Mouse (Mus musculus) olfactory bulb, adult 2 months (tissue): Measurements from ENCODE around the gene Slc4a3. TPM values are rescaled to one million over a fixed set of nuclear protein-coding genes. Genes with fewer than 3 reads are reported as not detected.
A peak's percentile ranks its signal among the peaks of the same experiment; 100 is the strongest.

Experiments
- H3K27ac ChIP-seq: fragments of 200-500 bp; 2 replicates; pipeline ENCODE4 v1.5.1; 2012; ENCODE audit warnings: low read depth, low read length; ENCODE audit not compliant: insufficient read depth
- H3K4me1 ChIP-seq: fragments of 200-500 bp; 2 replicates; pipeline ENCODE4 v1.6.1; 2012; ENCODE audit warnings: low read length; ENCODE audit not compliant: control insufficient read depth, insufficient read depth
- H3K4me3 ChIP-seq: fragments of 200-500 bp; 2 replicates; pipeline ENCODE4 v1.5.1; 2012; ENCODE audit warnings: mild to moderate bottlenecking, low read depth, low read length, moderate library complexity; ENCODE audit not compliant: insufficient read depth
- CTCF ChIP-seq: fragments of 200-500 bp; IDR thresholded peaks from 2 replicates; pipeline ENCODE4 v1.5.1; 2012; ENCODE audit warnings: low read depth, mild to moderate bottlenecking, low read length, moderate library complexity; ENCODE audit not compliant: insufficient read depth
- POLR2A ChIP-seq: fragments of 200-500 bp; IDR thresholded peaks from 2 replicates; pipeline ENCODE4 v1.6.1; 2012; ENCODE audit warnings: mild to moderate bottlenecking, low read depth, low read length, moderate library complexity; ENCODE audit not compliant: insufficient read depth
- WGBS: fragments of 180-500 bp; shearing (Covaris S2); methylation state at CpG from one replicate; pipeline ENCODE4 v1.1.7; 2018; 5-methylcytosine and 5-hydroxymethylcytosine counted together
- polyA plus RNA-seq: library from polyadenylated mRNA; stranded (reverse); fragments of >200 nt; gene quantifications from 2 replicates; pipeline ENCODE4 v1.2.4, GENCODE M21; 2012; ENCODE audit warnings: low replicate concordance; ENCODE audit not compliant: missing spikeins, insufficient read depth, insufficient read length

Gene Slc4a3
- polyA plus RNA-seq, 1 experiment, result not detected

DNA sequence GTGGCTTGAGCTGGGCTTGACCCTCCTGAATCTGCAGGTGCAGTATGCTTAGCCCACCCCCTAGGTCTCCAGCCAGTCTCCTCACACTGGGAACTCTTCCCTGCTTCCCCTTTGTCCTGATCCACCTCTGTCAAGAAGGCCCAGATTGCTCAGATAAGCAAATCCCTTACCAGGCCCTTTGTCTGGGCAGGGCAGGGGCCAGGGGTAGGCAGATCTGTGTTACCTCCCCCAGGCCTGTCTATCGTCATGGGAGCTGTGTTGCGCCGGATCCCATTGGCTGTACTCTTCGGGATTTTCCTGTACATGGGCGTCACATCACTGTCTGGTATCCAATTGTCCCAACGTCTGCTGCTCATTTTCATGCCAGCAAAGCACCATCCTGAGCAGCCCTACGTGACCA lies 11.0 kb downstream of the Slc4a3 start:
- WGBS, result 96% methylated on average over 7 of the region's 7 CpGs
- Histone ChIP-seq H3K4me1 (peaks cover 29% of the 10 kb centered on the region), H3K27ac (no peak overlapping the region), H3K4me3 (no peak overlapping the region)
- no peak for TF ChIP-seq POLR2A
- TF ChIP-seq CTCF, result no peak

DNA sequence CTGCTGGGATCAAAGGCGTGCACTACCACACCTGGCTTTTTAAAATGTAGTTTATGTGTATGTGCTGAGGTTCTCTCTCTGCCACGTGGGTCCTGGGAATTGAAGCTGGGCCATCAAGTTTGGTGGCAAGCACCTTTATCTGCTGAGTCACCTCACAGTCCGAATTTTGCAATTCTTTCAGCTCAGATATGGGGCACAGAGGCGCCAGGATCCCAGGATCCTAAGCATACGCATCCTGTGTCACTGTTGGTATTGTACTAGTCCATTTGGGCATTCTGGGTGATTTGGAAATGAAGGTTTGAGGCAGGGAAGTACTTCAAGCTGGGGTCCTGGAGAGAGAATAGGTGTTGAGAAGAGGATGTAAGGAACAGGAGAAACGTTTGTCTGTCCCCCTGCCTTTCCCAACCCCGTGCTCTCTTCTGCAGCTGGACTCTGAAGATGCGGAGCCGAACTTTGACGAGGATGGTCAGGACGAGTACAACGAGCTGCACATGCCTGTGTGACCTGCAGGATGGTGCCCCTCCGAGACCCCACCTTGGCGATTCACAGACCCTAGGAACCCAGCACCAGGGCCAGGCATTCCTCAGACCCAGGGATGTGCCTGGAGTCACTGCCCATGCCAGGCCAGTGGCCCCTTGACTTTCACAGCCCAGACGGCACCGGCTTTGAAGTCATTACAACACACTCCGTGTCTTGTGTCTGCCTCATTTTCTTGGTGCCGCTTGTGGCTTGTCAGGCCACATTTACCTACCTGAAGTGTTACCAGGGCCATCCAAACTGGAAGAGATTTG lies 12.5 kb downstream of the Slc4a3 start:
- H3K4me3 ChIP-seq, result no peak overlapping the region
- no peak for TF ChIP-seq CTCF
- TF ChIP-seq POLR2A, result no peak
- peaks cover 29% of the 10 kb centered on the region for H3K4me1 ChIP-seq
- peak overlapping the region; percentile 89 for H3K27ac ChIP-seq
- 87% methylated on average over 18 of the region's 18 CpGs for WGBS

DNA sequence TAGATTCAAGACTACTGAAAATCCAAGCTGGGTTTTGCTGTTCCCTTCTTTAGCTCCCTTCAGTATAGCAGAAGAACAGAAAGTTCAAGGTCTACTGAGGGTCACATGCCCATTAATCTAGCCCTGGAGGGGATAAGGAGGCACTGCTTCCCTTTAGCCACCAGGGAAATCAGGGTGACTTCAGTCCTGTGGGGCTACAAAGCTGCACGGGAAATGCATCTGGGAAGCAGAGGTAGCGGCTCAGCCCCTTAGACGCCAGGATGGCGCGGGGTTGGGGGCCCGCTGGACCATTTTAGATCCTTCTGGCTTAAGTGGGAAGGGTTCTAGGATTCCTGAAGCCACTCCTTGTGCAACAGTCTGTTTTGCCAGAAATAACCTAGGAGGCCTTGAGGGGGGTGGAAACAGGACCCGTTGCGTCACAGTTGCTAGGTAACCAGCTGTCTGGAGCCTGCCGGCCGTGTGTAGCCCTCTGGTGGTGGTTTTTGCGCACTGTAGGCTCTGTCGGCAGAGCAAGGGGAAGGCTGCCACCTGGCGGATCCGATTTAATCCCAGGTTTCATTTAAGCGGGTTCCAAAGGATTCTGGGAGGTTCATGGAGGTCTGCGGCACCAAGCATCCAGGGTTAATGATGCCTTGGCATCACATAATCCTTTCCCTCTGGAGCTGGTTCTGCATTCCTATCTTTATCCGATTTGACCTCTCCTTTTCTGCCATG lies 13.3 kb downstream of the Slc4a3 start:
- 1% methylated on average over 17 of the region's 17 CpGs for WGBS

GRCm38 (mm10) chr1:75560206-75560913 lies 14.3 kb downstream of the Slc4a3 start:
- TF ChIP-seq CTCF, result no peak
- no peak for TF ChIP-seq POLR2A
- 81% methylated on average over 12 of the region's 12 CpGs for WGBS
- H3K4me1 ChIP-seq, result peaks cover 29% of the 10 kb centered on the region
- no peak overlapping the region for H3K4me3 ChIP-seq
- H3K27ac ChIP-seq, result no peak overlapping the region

More for the DNA sequence above, 13.3 kb downstream of the Slc4a3 start:
- Histone ChIP-seq H3K4me1 (peaks cover 29% of the 10 kb centered on the region), H3K4me3 (no peak overlapping the region), H3K27ac (peak overlapping the region; percentile 89)
- peak; percentile 99 for TF ChIP-seq CTCF
- TF ChIP-seq POLR2A, result no peak

DNA sequence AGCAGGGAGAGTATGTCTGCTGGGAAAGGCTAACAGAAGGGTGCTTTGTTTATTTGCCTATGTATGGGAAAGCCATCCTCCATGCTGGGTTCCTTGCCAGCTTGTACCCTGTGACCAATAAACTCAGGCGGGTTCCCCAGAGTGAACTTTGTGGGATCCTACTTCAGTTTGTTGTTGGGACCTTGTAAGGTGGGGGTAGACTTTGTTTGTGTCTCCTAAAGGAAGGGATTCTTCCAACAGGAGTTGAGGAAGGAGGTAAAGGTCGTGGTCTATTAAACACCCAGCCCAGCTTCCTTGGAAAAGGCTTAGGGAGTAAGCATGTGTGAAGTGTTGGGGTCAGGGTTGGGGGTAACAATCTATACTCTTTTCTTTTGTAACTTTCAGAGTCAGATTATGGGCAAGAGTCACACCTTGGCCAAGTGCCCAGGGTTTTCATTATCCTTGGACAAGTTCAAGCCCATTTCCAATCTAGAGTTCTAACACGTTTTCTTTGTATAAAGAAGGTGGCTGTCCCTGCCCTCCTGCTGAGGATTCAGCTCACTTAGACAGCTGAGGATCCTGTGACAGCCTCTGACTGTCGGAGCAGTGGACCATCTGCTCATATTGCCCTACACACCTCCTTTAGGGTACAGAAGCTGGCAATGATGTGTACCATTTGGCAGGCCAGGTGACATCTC lies 15.3 kb downstream of the Slc4a3 start:
- H3K4me1 ChIP-seq, result peaks cover 23% of the 10 kb centered on the region
- no peak overlapping the region for H3K4me3 ChIP-seq
- no peak for TF ChIP-seq POLR2A
- TF ChIP-seq CTCF, result no peak
- no peak overlapping the region for H3K27ac ChIP-seq
- 23% methylated on average over 4 of the region's 4 CpGs for WGBS

- Histone ChIP-seq H3K27ac (no peak overlapping the region), H3K4me1 (peaks cover 18% of the 10 kb centered on the region), H3K4me3 (no peak overlapping the region)
- 15% methylated on average over 1 of the region's 1 CpGs for WGBS
- TF ChIP-seq CTCF (no peak), POLR2A (no peak)
These were observed 15.8 kb downstream of the Slc4a3 start for GRCm38 (mm10) chr1:75561898-75562238.

GRCm38 (mm10) chr1:75564102-75564501 lies 18.0 kb downstream of the Slc4a3 start:
- H3K4me1 ChIP-seq, result peaks cover 8% of the 10 kb centered on the region

GRCm38 (mm10) chr1:75564916-75565315 lies 18.9 kb downstream of the Slc4a3 start:
- H3K4me1 ChIP-seq, result peaks cover 3% of the 10 kb centered on the region; the same call in 1 of the 2 replicates
- TF ChIP-seq POLR2A (no peak), CTCF (no peak)
- H3K27ac ChIP-seq, result no peak overlapping the region
- WGBS, result 74% methylated on average over 5 of the region's 5 CpGs
- no peak overlapping the region for H3K4me3 ChIP-seq

More at GRCm38 (mm10) chr1:75564102-75564501, 18.0 kb downstream of the Slc4a3 start:
- WGBS, result 91% methylated on average over 2 of the region's 2 CpGs
- Histone ChIP-seq H3K4me3 (no peak overlapping the region), H3K27ac (no peak overlapping the region)
- no peak for TF ChIP-seq CTCF
- TF ChIP-seq POLR2A, result no peak

GRCm38 (mm10) chr1:75565616-75566015 lies 19.6 kb downstream of the Slc4a3 start:
- Histone ChIP-seq H3K4me3 (no peak overlapping the region), H3K4me1 (no peaks in the 10 kb centered on the region), H3K27ac (no peak overlapping the region)
- WGBS, result 62% methylated on average over 9 of the region's 9 CpGs
- TF ChIP-seq CTCF, result no peak
- no peak for TF ChIP-seq POLR2A
